Comparison of ENCODE assay signal across 8 mouse cellular contexts in the genomic region with DNA sequence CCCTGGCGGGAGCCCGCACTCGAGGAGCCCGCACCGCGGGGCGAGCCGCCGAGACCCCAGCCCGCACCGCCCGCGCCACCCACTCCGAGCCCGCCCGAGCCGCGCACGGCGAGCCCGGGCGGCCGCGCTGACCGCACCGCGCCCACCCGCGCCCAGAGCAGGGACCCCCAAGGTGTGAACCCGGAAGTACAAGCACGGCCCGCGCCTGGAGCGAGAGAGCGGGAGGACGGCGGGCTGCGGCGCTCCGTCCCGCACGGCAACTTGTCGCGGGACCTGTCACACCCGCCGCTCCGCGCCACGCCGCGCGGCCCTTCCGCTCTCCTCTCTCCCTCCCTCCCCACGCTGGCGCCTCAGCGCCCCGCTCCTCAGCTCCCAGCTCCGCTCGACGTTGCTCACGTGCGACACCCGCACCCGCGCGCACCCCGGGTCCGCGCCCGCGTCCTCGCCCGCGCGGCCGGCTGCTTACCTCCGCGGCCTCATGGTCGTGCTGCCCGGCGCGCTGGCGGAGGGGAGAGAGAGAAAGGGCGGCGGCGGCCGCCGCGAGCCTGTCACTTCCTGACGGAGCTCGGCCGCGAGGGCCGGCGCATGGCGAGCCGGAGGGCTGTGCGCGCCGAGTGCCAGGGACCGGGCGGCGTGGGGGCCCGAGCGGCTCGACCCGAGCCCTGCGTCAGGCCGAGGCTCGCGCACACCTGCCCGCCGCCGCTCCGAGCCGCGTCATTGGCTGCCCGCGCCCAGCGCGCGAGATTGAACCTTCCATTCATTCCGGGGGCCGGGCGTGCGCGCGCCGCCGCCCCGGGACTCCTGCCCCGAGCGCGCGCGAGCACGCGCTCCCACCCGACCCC. TPM values are rescaled to one million over a fixed set of nuclear protein-coding genes. Genes with fewer than 3 reads are reported as not detected.
DNase-seq lines count a peak whose midpoint lies in the region; ATAC-seq and TF ChIP-seq lines count a peak whose summit lies in the region.

A gene (minus strand): TSS at position 635 of the 842 bp plus-strand sequence.

- no peaks in the 10 kb centered on the region for H3K4me1 ChIP-seq in kidney, embryonic 14.5 days (ENCODE audit: control insufficient read depth, insufficient read depth, low read length)
- H3K4me1 ChIP-seq in kidney, embryonic 16.5 days (ENCODE audit: insufficient read depth, low read length), result peaks cover 4% of the 10 kb centered on the region; the same call in 1 of the 2 replicates
- H3K4me1 ChIP-seq in liver, adult 2 months (ENCODE audit: control insufficient read depth, insufficient read depth, low read length), result no peaks in the 10 kb centered on the region
- H3K4me1 ChIP-seq in neural tube, embryonic 11.5 days (ENCODE audit: control insufficient read depth, insufficient read depth, low read length), result no peaks in the 10 kb centered on the region

- H3K27me3 ChIP-seq in kidney, embryonic 14.5 days (ENCODE audit: control insufficient read depth, insufficient read depth, low read length), result peaks cover 33% of the 10 kb centered on the region
- peaks cover 37% of the 10 kb centered on the region for H3K27me3 ChIP-seq in kidney, embryonic 16.5 days (ENCODE audit: insufficient read depth, low read length)
- peaks cover 14% of the 10 kb centered on the region for H3K27me3 ChIP-seq in liver, adult 2 months (ENCODE audit: control insufficient read depth, insufficient read depth, low read length)
- no peaks in the 10 kb centered on the region for H3K27me3 ChIP-seq in neural tube, embryonic 11.5 days (ENCODE audit: control insufficient read depth, insufficient read depth, low read length)

- DNase-seq in kidney, adult 11 months, result no peak
- peak; percentile 61 to 63 for DNase-seq in cerebellum, postnatal 14 days
- peak; percentile 49 to 57 for DNase-seq in frontal cortex, postnatal 25 days (ENCODE audit: low spot score in 2 of 2)
- DNase-seq in liver, adult 2 months (ENCODE audit: extremely low read depth, low read depth, low spot score), result no peak
- peak; percentile 91 for DNase-seq in neural tube, embryonic 11.5 days (ENCODE audit: low spot score)
- peak; percentile 2 to 13 for DNase-seq in thymus, postnatal 36 days

- no peak for TF ChIP-seq POLR2A in liver, adult 2 months (IDR thresholded peaks at IDR 0.05; ENCODE audit: extremely low read depth, insufficient read depth, low read length)

- H3K36me3 ChIP-seq in kidney, embryonic 14.5 days (ENCODE audit: control insufficient read depth, insufficient read depth, low read length), result no peaks in the 10 kb centered on the region
- H3K36me3 ChIP-seq in kidney, embryonic 16.5 days (ENCODE audit: insufficient read depth, low read length), result no peaks in the 10 kb centered on the region
- H3K36me3 ChIP-seq in liver, adult 2 months (ENCODE audit: control insufficient read depth, insufficient read depth, low read length), result no peaks in the 10 kb centered on the region
- no peaks in the 10 kb centered on the region for H3K36me3 ChIP-seq in neural tube, embryonic 11.5 days (ENCODE audit: control insufficient read depth, insufficient read depth, low read length)

- no peak for TF ChIP-seq CTCF in liver, adult 2 months (IDR thresholded peaks at IDR 0.05; ENCODE audit: low read depth, low read length)

- peak; percentile 91 for ATAC-seq in kidney, embryonic 14.5 days (ENCODE audit: low FRiP score, low TSS enrichment)
- peak; percentile 95 for ATAC-seq in kidney, embryonic 16.5 days (ENCODE audit: low FRiP score, low TSS enrichment)
- peak; percentile 93 for ATAC-seq in neural tube, embryonic 11.5 days (ENCODE audit: insufficient read depth, low FRiP score, low TSS enrichment)

- no peak within 1 kb of the TSS for H3K27ac ChIP-seq in kidney, embryonic 14.5 days (ENCODE audit: low read depth, low read length)
- no peak within 1 kb of the TSS for H3K27ac ChIP-seq in kidney, embryonic 16.5 days (ENCODE audit: low read length)
- no peak within 1 kb of the TSS for H3K27ac ChIP-seq in liver, adult 2 months (replicated peaks; ENCODE audit: insufficient read depth, low read depth, low read length)
- H3K27ac ChIP-seq in neural tube, embryonic 11.5 days (ENCODE audit: low read depth, low read length), result peak within 1 kb of the TSS; percentile 83

- under 1% methylated on average over 74 of the region's 139 CpGs for WGBS in kidney, embryonic 14.5 days
- under 1% methylated on average over 97 of the region's 139 CpGs for WGBS in kidney, embryonic 16.5 days
- under 1% methylated on average over 118 of the region's 139 CpGs for WGBS in liver, adult 2 months
- WGBS in neural tube, embryonic 11.5 days, result 0% methylated on average over 74 of the region's 139 CpGs

- peak within 1 kb of the TSS; percentile 65 for H3K4me3 ChIP-seq in kidney, embryonic 14.5 days (ENCODE audit: low read length)
- peak within 1 kb of the TSS; percentile 67 for H3K4me3 ChIP-seq in kidney, embryonic 16.5 days (ENCODE audit: low read length)
- peak within 1 kb of the TSS; percentile 69; the same call in 1 of the 2 replicates for H3K4me3 ChIP-seq in liver, adult 2 months (ENCODE audit: insufficient read depth, low read depth, low read length)
- H3K4me3 ChIP-seq in neural tube, embryonic 11.5 days (ENCODE audit: low read depth, low read length), result peak within 1 kb of the TSS; percentile 59

- H3K9me3 ChIP-seq in kidney, embryonic 14.5 days (ENCODE audit: control insufficient read depth, low read length), result no peaks in the 10 kb centered on the region
- no peaks in the 10 kb centered on the region for H3K9me3 ChIP-seq in kidney, embryonic 16.5 days (ENCODE audit: low read length)
- H3K9me3 ChIP-seq in neural tube, embryonic 11.5 days (ENCODE audit: control insufficient read depth, low read length), result no peaks in the 10 kb centered on the region

- peak within 1 kb of the TSS; percentile 50 for H3K9ac ChIP-seq in kidney, embryonic 14.5 days (ENCODE audit: low read depth, low read length)
- H3K9ac ChIP-seq in kidney, embryonic 16.5 days (replicated peaks; ENCODE audit: low read length), result peak within 1 kb of the TSS; percentile 66
- no peak within 1 kb of the TSS; the same call in 1 of the 2 replicates for H3K9ac ChIP-seq in liver, adult 2 months (ENCODE audit: low read depth, low read length)
- peak within 1 kb of the TSS; percentile 73 for H3K9ac ChIP-seq in neural tube, embryonic 11.5 days (ENCODE audit: low read length)

- peak within 1 kb of the TSS; percentile 100 for H3K4me2 ChIP-seq in kidney, embryonic 14.5 days (replicated peaks; ENCODE audit: low read depth, low read length)
- H3K4me2 ChIP-seq in kidney, embryonic 16.5 days (replicated peaks; ENCODE audit: low read depth, low read length), result peak within 1 kb of the TSS; percentile 100
- peak within 1 kb of the TSS; percentile 80 for H3K4me2 ChIP-seq in neural tube, embryonic 11.5 days (ENCODE audit: low read depth)

- H3K79me2 ChIP-seq in liver, adult 2 months (ENCODE audit: control insufficient read depth, insufficient read depth, low read length), result no peaks in the 10 kb centered on the region

RNA-seq across cellular contexts. Expression of the gene that starts here (rescaled TPM):
- 1.8 and 3.1 TPM in 2 replicates for polyA plus RNA-seq in kidney, embryonic 14.5 days (2014; fragmentation: Nextera tagmentation; extraction: Ambion mirVana)
- polyA plus RNA-seq in kidney, embryonic 16.5 days (2015; fragmentation: Nextera tagmentation; extraction: Ambion mirVana), result 0.75 and 1.3 TPM in 2 replicates
- not detected in 2 replicates for total RNA-seq in liver, adult 2 months (2014; rRNA removed)
- not detected in 2 replicates for polyA plus RNA-seq in liver, adult 2 months (2012; rRNA removed)
- 14.7 and 15.5 TPM in 2 replicates for polyA plus RNA-seq in neural tube, embryonic 11.5 days (2014; fragmentation: Nextera tagmentation; extraction: Ambion mirVana)

Comparison
In these comparisons a context has a peak if more than half of its experiments do, and no peak if none do; other contexts are left out.
1. DNase-seq: peak in cerebellum, postnatal 14 days (2 of 2), frontal cortex, postnatal 25 days (2 of 2), neural tube, embryonic 11.5 days (single experiment) and thymus, postnatal 36 days (2 of 2); none in kidney, adult 11 months (single experiment) and liver, adult 2 months (single experiment).
2. Peak in every context shown above with its lines, with median percentiles within 50 percentile points of each other: ATAC-seq, H3K4me2 ChIP-seq and H3K4me3 ChIP-seq.